Mouse (Mus musculus) CH12.LX (cell line): ENCODE measurements around the gene Htra3. TPM values are rescaled to one million over a fixed set of nuclear protein-coding genes. Genes with fewer than 3 reads are reported as not detected.

Experiments used
- DNase-seq: peaks from one replicate; pipeline ENCODE4 v3.0.0-alpha.2; 2013; ENCODE audit errors: extremely low read depth
- H3K27ac ChIP-seq: 2 replicates; pipeline ENCODE4 v1.5.1; 2012; ENCODE audit warnings: low read depth, mild to moderate bottlenecking, control low read depth, moderate library complexity; ENCODE audit not compliant: insufficient read depth
- H3K27me3 ChIP-seq: replicated peaks from 2 replicates; pipeline ENCODE3; 2012; ENCODE audit warnings: inconsistent platforms
- H3K36me3 ChIP-seq, 2 experiments: replicated peaks in 1 of 2; 2 replicates each; pipeline versions ENCODE3 to v1.6.1; 2012; ENCODE audit warnings: inconsistent platforms in 1 of 2, low read length in 1 of 2, mild to moderate bottlenecking in 1 of 2, mixed read lengths in 1 of 2, moderate library complexity in 1 of 2; ENCODE audit not compliant: control insufficient read depth in 1 of 2, insufficient read depth in 1 of 2
- H3K4me1 ChIP-seq, 2 experiments: 2 replicates each; pipeline ENCODE4 v1.6.1; 2012; ENCODE audit warnings: inconsistent platforms in 1 of 2, moderate library complexity in 1 of 2; ENCODE audit not compliant: insufficient read depth in 2 of 2, control insufficient read depth in 1 of 2
- H3K4me2 ChIP-seq: 2 replicates; pipeline ENCODE4 v1.6.1; 2012; ENCODE audit warnings: low read depth, mild to moderate bottlenecking, control low read depth; ENCODE audit not compliant: poor library complexity, insufficient read depth, severe bottlenecking
- H3K4me3 ChIP-seq, 3 experiments: fragments of 150-350 bp in 1 of 3; sonication (generic) in 1 of 3; replicated peaks in 1 of 3; 2 replicates each; pipeline versions ENCODE3 to v1.5.1; 2011 to 2012; ENCODE audit warnings: low read depth in 2 of 3, low read length in 2 of 3, mild to moderate bottlenecking in 2 of 3, moderate library complexity in 2 of 3, control low read depth in 1 of 3, improper control_type of control experiment in 1 of 3, inconsistent platforms in 1 of 3, mixed read lengths in 1 of 3; ENCODE audit not compliant: poor library complexity in 1 of 3
- H3K79me2 ChIP-seq: replicated peaks from 2 replicates; pipeline ENCODE4 v1.6.1; 2012; ENCODE audit warnings: mild to moderate bottlenecking, moderate library complexity; ENCODE audit not compliant: control insufficient read depth, poor library complexity, insufficient read depth, severe bottlenecking; ENCODE audit errors: extremely low read depth
- H3K9ac ChIP-seq: 2 replicates; pipeline ENCODE4 v1.6.1; 2012; ENCODE audit warnings: low read depth, mild to moderate bottlenecking, control low read depth, moderate library complexity; ENCODE audit not compliant: insufficient read depth
- H3K9me3 ChIP-seq: replicated peaks from 2 replicates; pipeline ENCODE3; 2012; ENCODE audit warnings: low read length, inconsistent platforms, mixed read lengths
- CHD2 ChIP-seq: IDR thresholded peaks from 2 replicates; pipeline ENCODE4 v1.6.1; 2011; ENCODE audit warnings: low read length, improper control_type of control experiment
- CTCF ChIP-seq, 2 experiments: IDR thresholded peaks in 1 of 2; conservative IDR thresholded peaks in 1 of 2; 2 replicates each; pipeline ENCODE4 v1.5.1; 2011 to 2012; ENCODE audit warnings: low read depth in 2 of 2, low read length in 2 of 2, improper control_type of control experiment in 1 of 2, inconsistent platforms in 1 of 2, mild to moderate bottlenecking in 1 of 2, moderate library complexity in 1 of 2
- E2F4 ChIP-seq: IDR thresholded peaks from 2 replicates; pipeline ENCODE4 v1.6.1; 2011; ENCODE audit warnings: low read depth, low read length, improper control_type of control experiment; ENCODE audit not compliant: insufficient replicate concordance
- EP300 ChIP-seq: IDR thresholded peaks from 2 replicates; pipeline ENCODE4 v1.6.1; 2011; ENCODE audit warnings: low read length, improper control_type of control experiment
- ETS1 ChIP-seq: conservative IDR thresholded peaks from 2 replicates; pipeline ENCODE4 v1.6.1; 2012; ENCODE audit warnings: low read depth, mild to moderate bottlenecking, inconsistent platforms, low read length, improper control_type of control experiment, moderate library complexity
- HCFC1 ChIP-seq: IDR thresholded peaks from 2 replicates; pipeline ENCODE4 v1.6.1; 2012; ENCODE audit warnings: low read depth, mild to moderate bottlenecking, inconsistent platforms, low read length, improper control_type of control experiment
- JUN ChIP-seq: IDR thresholded peaks from 2 replicates; pipeline ENCODE4 v1.6.1; 2011; ENCODE audit warnings: low read depth, mild to moderate bottlenecking, low read length, improper control_type of control experiment, moderate library complexity; ENCODE audit not compliant: insufficient read depth
- JUND ChIP-seq: conservative IDR thresholded peaks from 2 replicates; pipeline ENCODE4 v1.6.1; 2011; ENCODE audit warnings: low read depth, low read length, improper control_type of control experiment
- MAFK ChIP-seq: IDR thresholded peaks from 2 replicates; pipeline ENCODE4 v1.6.1; 2011; ENCODE audit warnings: low read length, improper control_type of control experiment; ENCODE audit not compliant: insufficient replicate concordance
- MAZ ChIP-seq: IDR thresholded peaks from 2 replicates; pipeline ENCODE4 v1.6.1; 2012; ENCODE audit warnings: low read depth, mild to moderate bottlenecking, inconsistent platforms, low read length, improper control_type of control experiment, moderate library complexity
- MXI1 ChIP-seq: IDR thresholded peaks from 2 replicates; pipeline ENCODE4 v1.6.1; 2011; ENCODE audit warnings: mild to moderate bottlenecking, low read depth, low read length, improper control_type of control experiment
- RCOR1 ChIP-seq: conservative IDR thresholded peaks from 2 replicates; pipeline ENCODE4 v1.6.1; 2012; ENCODE audit warnings: low read depth, mild to moderate bottlenecking, inconsistent platforms, low read length, improper control_type of control experiment
- SIN3A ChIP-seq: IDR thresholded peaks from 2 replicates; pipeline ENCODE4 v1.6.1; 2012; ENCODE audit warnings: low read length, improper control_type of control experiment, inconsistent platforms
- TCF12 ChIP-seq: IDR thresholded peaks from 2 replicates; pipeline ENCODE4 v1.6.1; 2014; ENCODE audit warnings: low read depth, mild to moderate bottlenecking, inconsistent platforms, low read length, improper control_type of control experiment
- USF2 ChIP-seq: conservative IDR thresholded peaks from 2 replicates; pipeline ENCODE4 v1.6.1; 2011; ENCODE audit warnings: low read depth, low read length, improper control_type of control experiment
- ZC3H11A ChIP-seq: IDR thresholded peaks from 2 replicates; pipeline ENCODE4 v1.6.1; 2012; ENCODE audit warnings: low read depth, mild to moderate bottlenecking, inconsistent platforms, low read length, improper control_type of control experiment
- ZKSCAN1 ChIP-seq: IDR thresholded peaks from 2 replicates; pipeline ENCODE4 v1.6.1; 2012; ENCODE audit warnings: low read depth, inconsistent platforms, low read length, improper control_type of control experiment, borderline replicate concordance
- ZMIZ1 ChIP-seq: IDR thresholded peaks from 2 replicates; pipeline ENCODE4 v1.6.1; 2012; ENCODE audit warnings: low read depth, mild to moderate bottlenecking, inconsistent platforms, low read length, improper control_type of control experiment
- ZNF384 ChIP-seq: IDR thresholded peaks from 2 replicates; pipeline ENCODE4 v1.6.1; 2012; ENCODE audit warnings: low read depth, low read length, improper control_type of control experiment, inconsistent platforms
- dilution Hi-C: fragments of 300-500 bp; cut with MboI; formaldehyde crosslinking; loops from 2 replicates; pipeline ENCODE4 v1.14.3; 2020; ENCODE audit warnings: low sequenced_read_pairs; ENCODE audit not compliant: extremely low pct_unique_long_range_greater_than_20kb, extremely low pct_ligation_motif_present
- in situ Hi-C: fragments of 300-500 bp; cut with MboI; formaldehyde crosslinking; loops from 3 replicates; pipeline ENCODE4 v1.14.3; 2019; ENCODE audit warnings: low sequenced_read_pairs, low pct_ligation_motif_present, low pct_unique_long_range_greater_than_20kb, mixed read lengths
- polyA plus RNA-seq: library from polyadenylated mRNA; unstranded; fragments of >175 nt; gene quantifications from 2 replicates; pipeline ENCODE4 v1.2.1, GENCODE M21; 2012; ENCODE audit warnings: low read depth; ENCODE audit not compliant: insufficient read length
- total RNA-seq, 2 experiments: library from RNA; depleted of rRNA; stranded (reverse); fragments of 300-350 nt in 1 of 2; fragments of >200 nt in 1 of 2; gene quantifications; 2 replicates each; pipeline ENCODE4 v1.2.3; 2012 to 2014

Htra3 gene
- total and polyA plus RNA-seq, 3 experiments: not detected

DNA sequence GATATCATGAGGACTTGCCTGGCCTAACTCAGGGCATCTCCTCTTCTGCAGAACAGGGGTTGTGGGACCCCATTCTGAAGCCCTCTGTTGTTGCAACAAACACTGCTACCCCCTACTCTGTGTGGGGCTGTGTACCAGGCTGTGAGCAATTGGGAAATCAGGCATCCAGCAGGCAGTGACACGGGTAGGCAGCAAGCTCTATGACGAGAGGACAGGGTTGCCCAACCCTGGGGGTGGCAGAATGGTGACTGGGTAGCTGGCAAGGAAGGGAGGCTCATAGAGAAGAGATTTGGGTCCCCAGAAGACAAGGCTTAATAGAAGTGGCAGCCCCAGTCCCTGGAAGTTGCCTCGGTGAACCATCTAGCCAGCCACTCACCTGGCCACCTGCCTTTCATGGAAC lies 46.3 kb upstream of the Htra3 start:
- H3K4me2 ChIP-seq: no peak overlapping the region
- no peaks in the 10 kb centered on the region for H3K79me2 ChIP-seq
- peaks cover 21 to 71% of the 10 kb centered on the region in 2 experiments for H3K4me1 ChIP-seq
- no peak for DNase-seq
- dilution Hi-C loops: no loop called here
- no peaks in the 10 kb centered on the region for H3K9me3 ChIP-seq
- peaks cover 0 to 17% of the 10 kb centered on the region in 2 experiments for H3K36me3 ChIP-seq
- H3K4me3 ChIP-seq: no peak overlapping the region
- no peak overlapping the region for H3K9ac ChIP-seq
- TF ChIP-seq ZNF384 (no peak), MXI1 (no peak), SIN3A (no peak), USF2 (no peak), HCFC1 (no peak), TCF12 (no peak)
- H3K27ac ChIP-seq: no peak overlapping the region
- no peaks in the 10 kb centered on the region for H3K27me3 ChIP-seq
- in situ Hi-C loops: no loop called here

DNA sequence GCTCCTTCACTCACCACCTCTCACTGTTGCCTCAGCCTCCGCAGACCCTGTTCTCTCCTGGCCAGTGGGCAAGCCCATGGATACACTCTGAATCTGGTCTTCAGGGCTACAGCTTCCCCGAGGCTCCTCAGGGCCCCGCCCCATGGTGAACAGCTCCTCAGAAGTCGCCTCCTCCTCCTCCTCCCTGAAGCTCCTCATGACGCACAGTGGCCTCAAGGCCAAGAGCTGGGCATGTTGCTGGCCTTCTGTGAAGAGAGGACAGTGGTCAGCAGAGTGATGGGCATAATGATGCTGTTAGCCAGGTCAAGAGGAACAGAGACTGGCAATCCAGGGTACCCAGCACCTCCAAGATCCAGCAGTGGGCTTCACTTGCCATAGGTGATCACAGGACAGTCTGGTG lies 44.3 kb upstream of the Htra3 start:
- dilution Hi-C loops: no loop called here
- TF ChIP-seq CTCF (conservative IDR thresholded peaks at IDR 0.05 in 1 of 2, IDR thresholded peaks at IDR 0.05 in 1 of 2; ENCODE audit: low read depth in 2 of 2, low read length in 2 of 2) (no peak), ZKSCAN1 (no peak), MAFK (no peak), E2F4 (no peak), CHD2 (no peak), EP300 (no peak), JUN (no peak), ETS1 (no peak), JUND (no peak), ZC3H11A (no peak), MAZ (no peak), ZMIZ1 (no peak), RCOR1 (no peak)
- H3K27ac ChIP-seq: no peak overlapping the region
- H3K79me2 ChIP-seq: no peaks in the 10 kb centered on the region
- H3K4me3 ChIP-seq: no peak overlapping the region
- H3K4me1 ChIP-seq: peaks cover 12 to 66% of the 10 kb centered on the region in 2 experiments
- in situ Hi-C loops: loop anchor here (5.0 kb wide), 1 partner anchor 33 kb away; the partner anchor contains the start of gene Ablim2
- no peaks in the 10 kb centered on the region for H3K27me3 ChIP-seq
- no peak overlapping the region for H3K9ac ChIP-seq
- DNase-seq: no peak
- H3K36me3 ChIP-seq: peaks cover 0 to 25% of the 10 kb centered on the region in 2 experiments
- no peak overlapping the region for H3K4me2 ChIP-seq
- no peaks in the 10 kb centered on the region for H3K9me3 ChIP-seq
